Mouse (Mus musculus) gastrocnemius, postnatal 14 days (tissue): ENCODE measurements around the gene Olfr1377. TPM values are rescaled to one million over a fixed set of nuclear protein-coding genes. Genes with fewer than 3 reads are reported as not detected.

Experiments used
- DNase-seq: peaks from one replicate; pipeline ENCODE4 v3.0.0; 2021; ENCODE audit warnings: mixed read lengths
- intact Hi-C: fragments of 180-260 bp; cut with DNase I; formaldehyde crosslinking; loops from one replicate; pipeline ENCODE4 v1.15.1; 2025; ENCODE audit warnings: low total_unique reads
- total RNA-seq, 2 experiments: library from RNA; stranded (reverse); gene quantifications; 2 replicates each; pipeline ENCODE4 v1.2.3; 2021

Olfr1377 gene
- total RNA-seq, 2 experiments from 2014 or later, result not detected

GRCm38 (mm10) chr11:51035951-51036350 lies 54.2 kb downstream of the Olfr1377 start:
- DNase-seq, result no peak
- intact Hi-C loops, result no loop called here

Other genes with a start within 250 kb of the Olfr1377 start
- gene Zfp354c, start 154.2 kb upstream of the Olfr1377 start, total RNA-seq, result 1 to 10 TPM; 6.8 to 8.0 TPM
- 1 to 10 TPM in 1 of 2 experiments, under 1 TPM in 1; 0.92 to 1.0 TPM for gene Zfp879, start 140.4 kb upstream of the Olfr1377 start, total RNA-seq
- gene Grm6, start 131.3 kb upstream of the Olfr1377 start, total RNA-seq, result not detected
- 1 to 10 TPM in 1 of 2 experiments, under 1 TPM in 1; 0.73 to 1.0 TPM for gene Zfp454, start 94.3 kb upstream of the Olfr1377 start, total RNA-seq
- gene Zfp2, start 65.8 kb upstream of the Olfr1377 start, total RNA-seq, result 1 to 10 TPM; 1.9 to 2.4 TPM
- gene Zfp354b, start 50.3 kb upstream of the Olfr1377 start, total RNA-seq, result 1 to 10 TPM in 1 of 2 experiments, under 1 TPM in 1; 0.64 to 1.3 TPM
- not detected for gene 4933414I15Rik, start 38.2 kb upstream of the Olfr1377 start, total RNA-seq
- gene Prop1, start 28.2 kb upstream of the Olfr1377 start, total RNA-seq, result not detected
- gene Olfr1378, start 15.4 kb upstream of the Olfr1377 start, total RNA-seq, result not detected
- gene Olfr51, start 21.6 kb downstream of the Olfr1377 start, total RNA-seq, result not detected
- not detected for gene Olfr54, start 32.3 kb downstream of the Olfr1377 start, total RNA-seq
- not detected for gene Olfr1375, start 66.1 kb downstream of the Olfr1377 start, total RNA-seq
- 1 to 10 TPM; 1.7 to 1.9 TPM for gene Zfp354a, start 77.3 kb downstream of the Olfr1377 start, total RNA-seq
- not detected for gene Gm12569, start 238.5 kb downstream of the Olfr1377 start, total RNA-seq